Mouse (Mus musculus) small intestine, adult 2 months (tissue): Measurements from ENCODE around the gene Slc47a1. TPM values are rescaled to one million over a fixed set of nuclear protein-coding genes. Genes with fewer than 3 reads are reported as not detected.

Experiments
- H3K27ac ChIP-seq: fragments of 200-500 bp; 2 replicates; pipeline ENCODE4 v1.5.1; 2012; ENCODE audit warnings: low read depth, low read length, control low read depth, inconsistent platforms; ENCODE audit not compliant: insufficient read depth
- H3K27me3 ChIP-seq: fragments of 200-500 bp; 2 replicates; pipeline ENCODE4 v1.6.1; 2012; ENCODE audit warnings: mild to moderate bottlenecking, moderate library complexity, low read length, inconsistent platforms; ENCODE audit not compliant: control insufficient read depth, insufficient read depth
- H3K36me3 ChIP-seq: fragments of 200-500 bp; 2 replicates; pipeline ENCODE4 v1.6.1; 2012; ENCODE audit warnings: mild to moderate bottlenecking, low read length, control low read depth, inconsistent platforms; ENCODE audit not compliant: control insufficient read depth, insufficient read depth
- H3K4me1 ChIP-seq: fragments of 200-500 bp; 2 replicates; pipeline ENCODE4 v1.6.1; 2012; ENCODE audit warnings: low read length, inconsistent platforms, mixed read lengths; ENCODE audit not compliant: control insufficient read depth, insufficient read depth, insufficient read length
- H3K4me3 ChIP-seq: fragments of 200-500 bp; 2 replicates; pipeline ENCODE4 v1.5.1; 2012; ENCODE audit warnings: low read depth, mild to moderate bottlenecking, control low read depth, inconsistent platforms, low read length, moderate library complexity
- CTCF ChIP-seq: fragments of 200-500 bp; IDR thresholded peaks from 2 replicates; pipeline ENCODE4 v1.5.1; 2012; ENCODE audit warnings: low read depth, mild to moderate bottlenecking, control low read depth, inconsistent platforms, low read length, moderate library complexity, mixed read lengths; ENCODE audit not compliant: insufficient replicate concordance, insufficient read length; ENCODE audit errors: extremely low read depth
- POLR2A ChIP-seq: fragments of 200-500 bp; IDR thresholded peaks from 2 replicates; pipeline ENCODE4 v1.6.1; 2012; ENCODE audit warnings: low read depth, mild to moderate bottlenecking, control low read depth, inconsistent platforms, low read length, moderate library complexity
- WGBS: fragments of 180-500 bp; shearing (Covaris S2); methylation state at CpG from one replicate; pipeline ENCODE4 v1.1.7; 2018; 5-methylcytosine and 5-hydroxymethylcytosine counted together
- polyA plus RNA-seq: library from polyadenylated mRNA; depleted of rRNA; stranded (reverse); fragments of >200 nt; gene quantifications from 2 replicates; pipeline ENCODE4 v1.2.3, GENCODE M21; 2012; rRNA removed

Slc47a1 gene
- polyA plus RNA-seq, 1 experiment: 25.8 TPM

- TF ChIP-seq POLR2A (no peak), CTCF (no peak)
- no peaks in the 10 kb centered on the region for H3K27me3 ChIP-seq
- H3K4me1 ChIP-seq: peaks cover 5% of the 10 kb centered on the region
- WGBS: 37% methylated on average over 15 of the region's 16 CpGs
- peak overlapping the region; percentile 32; the same call in 1 of the 2 replicates for H3K4me3 ChIP-seq
- H3K27ac ChIP-seq: no peak overlapping the region
- no peaks in the 10 kb centered on the region for H3K36me3 ChIP-seq
Measured at GRCm38 (mm10) chr11:61300716-61301392, 77.3 kb downstream of the Slc47a1 start.

- WGBS: 38% methylated on average over 3 of the region's 3 CpGs
- H3K27ac ChIP-seq: no peak overlapping the region
Measured at GRCm38 (mm10) chr11:61300205-61300604, 77.9 kb downstream of the Slc47a1 start.

GRCm38 (mm10) chr11:61297901-61298300 lies 80.2 kb downstream of the Slc47a1 start:
- H3K27ac ChIP-seq: no peak overlapping the region
- TF ChIP-seq POLR2A: no peak
- TF ChIP-seq CTCF: no peak
- WGBS: 17% methylated on average over 2 of the region's 2 CpGs

More at GRCm38 (mm10) chr11:61300205-61300604, 77.9 kb downstream of the Slc47a1 start:
- Histone ChIP-seq H3K4me3 (no peak overlapping the region), H3K4me1 (peaks cover 5% of the 10 kb centered on the region), H3K27me3 (no peaks in the 10 kb centered on the region), H3K36me3 (no peaks in the 10 kb centered on the region)
- TF ChIP-seq POLR2A (no peak), CTCF (no peak)

GRCm38 (mm10) chr11:61297326-61297725 lies 80.8 kb downstream of the Slc47a1 start:
- no peak overlapping the region for H3K4me3 ChIP-seq
- H3K4me1 ChIP-seq: peaks cover 5% of the 10 kb centered on the region
- H3K27me3 ChIP-seq: no peaks in the 10 kb centered on the region; the same call in 1 of the 2 replicates
- no peaks in the 10 kb centered on the region for H3K36me3 ChIP-seq
- TF ChIP-seq CTCF (no peak), POLR2A (no peak)
- H3K27ac ChIP-seq: no peak overlapping the region
- WGBS: 87% methylated on average over 2 of the region's 2 CpGs

More at GRCm38 (mm10) chr11:61297901-61298300, 80.2 kb downstream of the Slc47a1 start:
- peaks cover 5% of the 10 kb centered on the region for H3K4me1 ChIP-seq
- no peaks in the 10 kb centered on the region for H3K36me3 ChIP-seq
- H3K27me3 ChIP-seq: no peaks in the 10 kb centered on the region; the same call in 1 of the 2 replicates
- H3K4me3 ChIP-seq: no peak overlapping the region

- H3K27me3 ChIP-seq: no peaks in the 10 kb centered on the region; the same call in 1 of the 2 replicates
- WGBS: 93% methylated on average over 1 of the region's 1 CpGs
- no peak for TF ChIP-seq CTCF
- no peak for TF ChIP-seq POLR2A
- H3K4me1 ChIP-seq: peaks cover 5% of the 10 kb centered on the region
- no peak overlapping the region for H3K27ac ChIP-seq
- no peak overlapping the region for H3K4me3 ChIP-seq
- H3K36me3 ChIP-seq: no peaks in the 10 kb centered on the region
Measured at GRCm38 (mm10) chr11:61296556-61296955, 81.6 kb downstream of the Slc47a1 start.

- Histone ChIP-seq H3K27ac (no peak overlapping the region), H3K4me3 (no peak overlapping the region), H3K36me3 (no peaks in the 10 kb centered on the region), H3K27me3 (no peaks in the 10 kb centered on the region; the same call in 1 of the 2 replicates), H3K4me1 (peaks cover 2% of the 10 kb centered on the region)
- 93% methylated on average over 2 of the region's 2 CpGs for WGBS
- TF ChIP-seq CTCF (no peak), POLR2A (no peak)
Measured at GRCm38 (mm10) chr11:61295556-61295955, 82.6 kb downstream of the Slc47a1 start.

GRCm38 (mm10) chr11:61294431-61294830 lies 83.7 kb downstream of the Slc47a1 start:
- Histone ChIP-seq H3K27me3 (no peaks in the 10 kb centered on the region; the same call in 1 of the 2 replicates), H3K36me3 (no peaks in the 10 kb centered on the region), H3K27ac (no peak overlapping the region), H3K4me1 (no peaks in the 10 kb centered on the region), H3K4me3 (no peak overlapping the region)
- TF ChIP-seq CTCF (no peak), POLR2A (no peak)
- 52% methylated on average over 3 of the region's 3 CpGs for WGBS

Other genes starting within 250 kb of the Slc47a1 start
- 14.5 and 25.1 TPM in 2 replicates for gene Usp22, start 203.3 kb downstream of the Slc47a1 start, polyA plus RNA-seq
- 0.16 and 3.7 TPM in 2 replicates for gene Aldh3a1, start 170.8 kb downstream of the Slc47a1 start, polyA plus RNA-seq
- gene Aldh3a2, start 110.9 kb downstream of the Slc47a1 start, polyA plus RNA-seq: 68.2 and 166 TPM in 2 replicates
- gene Slc47a2, start 35.5 kb downstream of the Slc47a1 start, polyA plus RNA-seq: 0.06 TPM in 1 of 2 replicates, not detected in the other
- gene Rnf112, start 75.8 kb upstream of the Slc47a1 start, polyA plus RNA-seq: 0.14 and 0.17 TPM in 2 replicates
- gene Mfap4, start 107.1 kb upstream of the Slc47a1 start, polyA plus RNA-seq: 27.6 and 43.0 TPM in 2 replicates
- gene Mapk7, start 116.1 kb upstream of the Slc47a1 start, polyA plus RNA-seq: 7.8 and 16.6 TPM in 2 replicates
- 9.4 and 11.8 TPM in 2 replicates for gene B9d1, start 126.8 kb upstream of the Slc47a1 start, polyA plus RNA-seq
- gene Epn2, start 201.3 kb upstream of the Slc47a1 start, polyA plus RNA-seq: 4.2 and 7.9 TPM in 2 replicates